Mouse (Mus musculus): ENCODE results near the gene Tspan4.

GRCm38 (mm10) chr7:141495940-141496339 lies 20.9 kb downstream of the Tspan4 start:
- TF ChIP-seq EP300 (IDR thresholded peaks at IDR 0.05; ENCODE audit: low read depth) = no peak
- no peak for TF ChIP-seq CTCF (IDR thresholded peaks at IDR 0.05; ENCODE audit: low read depth)

Measured in liver, embryonic 14.5 days (tissue).